In the genomic region with DNA sequence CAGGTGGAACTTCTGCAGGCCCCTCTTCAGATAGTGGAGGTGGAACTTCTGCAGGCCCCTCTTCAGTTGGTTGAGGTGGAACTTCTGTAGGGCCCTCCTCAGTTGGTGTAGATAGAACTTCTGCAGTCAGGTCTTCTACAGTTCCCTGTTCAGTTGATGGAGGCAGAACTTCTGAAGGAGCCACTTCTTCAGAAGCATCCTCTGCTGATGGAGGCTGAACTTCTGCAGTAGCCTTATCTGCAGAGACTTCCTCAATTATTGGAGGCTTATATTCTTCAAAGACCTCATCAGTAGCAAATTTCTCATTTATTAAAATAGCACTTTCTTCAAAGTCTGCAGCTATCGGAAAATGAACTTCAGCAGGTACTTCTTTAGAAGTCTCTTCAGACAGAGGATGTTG, we compare ENCODE assay signal across 28 mouse cellular contexts. TPM values are rescaled to one million over a fixed set of nuclear protein-coding genes. Genes with fewer than 3 reads are reported as not detected.
A peak's percentile ranks its signal among the peaks of the same experiment; 100 is the strongest.
DNase-seq lines count a peak whose midpoint lies in the region; TF ChIP-seq lines count a peak whose summit lies in the region.
"Had no signal": no experiment of that assay in that cellular context is flagged by ENCODE, and none has a peak within 500 bp of the region (broad histone marks: within the 10 kb centered on the region; RNA-seq: fewer than 3 reads in every experiment).

No protein-coding gene starts in this region.

- peak in 1 of 2 experiments; percentile 52; a peak in 2 of 4 replicates for TF ChIP-seq EP300 in MEL (IDR thresholded peaks at IDR 0.05; ENCODE audit: low read depth in 1 of 2, low read length in 2 of 2)

- peak overlapping the region; percentile 55 for H3K4me3 ChIP-seq in testis, adult 2 months (ENCODE audit: control insufficient read depth, low read depth, low read length)
- no peak overlapping the region for H3K4me3 ChIP-seq in MEL (ENCODE audit: control insufficient read depth in 1 of 2, insufficient read depth in 1 of 2, low read depth in 2 of 2, low read length in 2 of 2)

- no peaks in the 10 kb centered on the region for H3K36me3 ChIP-seq in testis, adult 2 months (ENCODE audit: control insufficient read depth, insufficient read depth, low read length)
- H3K36me3 ChIP-seq in MEL (ENCODE audit: control insufficient read depth in 1 of 2, insufficient read depth in 2 of 2, low read length in 2 of 2) = peaks cover 0 to 2% of the 10 kb centered on the region in 2 experiments; a peak in 1 of 4 replicates
- H3K36me3 ChIP-seq: G1E had no signal

- H3K9me3 ChIP-seq in MEL (replicated peaks; ENCODE audit: insufficient read depth, low read length) = no peaks in the 10 kb centered on the region
- H3K9me3 ChIP-seq: G1E had no signal

- no peaks in the 10 kb centered on the region for H3K27me3 ChIP-seq in testis, adult 2 months (ENCODE audit: control insufficient read depth, insufficient read depth, low read length)
- H3K27me3 ChIP-seq in MEL (ENCODE audit: control insufficient read depth in 1 of 2, insufficient read depth in 2 of 2, low read length in 2 of 2) = no peaks in the 10 kb centered on the region
- H3K27me3 ChIP-seq: CH12.LX, Patski had no signal

- TF ChIP-seq RAD21 in MEL (IDR thresholded peaks at IDR 0.05; ENCODE audit: low read depth, low read length) = no peak

- no peak for DNase-seq in testis, postnatal 14 days (ENCODE audit: low spot score)
- DNase-seq in MEL (ENCODE audit: low read depth, low spot score) = peak; percentile 78
- peak; percentile 7 for DNase-seq in MEL-GATA-1-ER (ENCODE audit: extremely low read depth, low read depth)
- DNase-seq in right cerebral cortex, postnatal 4 days = no peak
- no peak for DNase-seq in layer of hippocampus, adult 11-12 months (ENCODE audit: low spot score)
- DNase-seq: adrenal gland, adult 2 months; adrenal gland, adult 8-10 months; adrenal gland, postnatal 10 days; adrenal gland, postnatal 14 days; adrenal gland, postnatal 25 days; adrenal gland, postnatal 36 days; B cell, adult 2 months; cerebellum, adult 11 months; cerebellum, adult 11-12 months; cerebellum, adult 18-20 months; cerebellum, adult 2 months; cerebellum, adult 8-10 months had no signal

- no peak overlapping the region for H3K27ac ChIP-seq in testis, adult 2 months (ENCODE audit: control insufficient read depth, insufficient read depth, low read depth, low read length)
- no peak overlapping the region for H3K27ac ChIP-seq in MEL (ENCODE audit: control insufficient read depth, low read depth, low read length)

- TF ChIP-seq POLR2A in testis, adult 2 months (IDR thresholded peaks at IDR 0.05; ENCODE audit: control insufficient read depth, low read depth, low read length) = no peak
- no peak for TF ChIP-seq POLR2A in MEL (IDR thresholded peaks at IDR 0.05; ENCODE audit: control insufficient read depth in 1 of 2, insufficient read depth in 1 of 2, low read depth in 1 of 2, low read length in 2 of 2, poor library complexity in 1 of 2)

- H3K9ac ChIP-seq in MEL (ENCODE audit: control insufficient read depth, low read depth, low read length, poor library complexity, severe bottlenecking) = no peak overlapping the region

- TF ChIP-seq CTCF in testis, adult 2 months (IDR thresholded peaks at IDR 0.05; ENCODE audit: control insufficient read depth, insufficient read depth, insufficient replicate concordance, low read depth, low read length) = no peak
- no peak for TF ChIP-seq CTCF in MEL (IDR thresholded peaks at IDR 0.05 in 2 of 3, conservative IDR thresholded peaks at IDR 0.05 in 1 of 3; ENCODE audit: control insufficient read depth in 1 of 3, insufficient read depth in 1 of 3, low read depth in 2 of 3, low read length in 3 of 3, poor library complexity in 1 of 3, severe bottlenecking in 1 of 3)

- peaks cover 2% of the 10 kb centered on the region for H3K4me1 ChIP-seq in testis, adult 2 months (ENCODE audit: control insufficient read depth, insufficient read depth, low read length)
- peaks cover 3 to 5% of the 10 kb centered on the region in 2 experiments; a peak in 1 of 4 replicates for H3K4me1 ChIP-seq in MEL (ENCODE audit: control insufficient read depth in 1 of 2, insufficient read depth in 2 of 2, low read length in 2 of 2)

- H3K79me2 ChIP-seq in MEL (ENCODE audit: control insufficient read depth, insufficient read depth, low read length, poor library complexity) = no peaks in the 10 kb centered on the region

TF ChIP-seq in MEL, 35 proteins besides CTCF, POLR2A, EP300 and RAD21:
- TF ChIP-seq POLR2AphosphoS5 (IDR thresholded peaks at IDR 0.05; ENCODE audit: borderline replicate concordance, low read depth, low read length) (no peak), ZNF384 (IDR thresholded peaks at IDR 0.05; ENCODE audit: low read depth, low read length) (no peak), RCOR1 (IDR thresholded peaks at IDR 0.05; ENCODE audit: low read depth, low read length) (peak; percentile 33; the same call in 1 of the 2 replicates), GATA1 (IDR thresholded peaks at IDR 0.05; ENCODE audit: low read depth, low read length) (peak; percentile 66), CHD1 (IDR thresholded peaks at IDR 0.05; ENCODE audit: low read depth, low read length) (no peak), USF1 (IDR thresholded peaks at IDR 0.05; ENCODE audit: low read depth, low read length) (no peak)
TF ChIP-seq in MEL: peak in this region for 2.

RNA-seq across cellular contexts. Expression of gene Fscb, which starts 1.4 kb away (rescaled TPM):
- 55.7 and 61.6 TPM in 2 replicates for polyA plus RNA-seq in testis, adult 2 months (2012; rRNA removed)
- not detected in 2 replicates for total RNA-seq in MEL (2012; rRNA removed)
- polyA plus RNA-seq in MEL (2012; ENCODE audit: insufficient read depth in 1 of 2, insufficient read length in 2 of 2, low read depth in 1 of 2, low replicate concordance in 2 of 2, missing spikeins in 1 of 2) = not detected
- total RNA-seq: adrenal gland, adult 18-20 months; adrenal gland, adult 2 months; adrenal gland, adult 8-10 months; adrenal gland, postnatal 10 days; adrenal gland, postnatal 14 days; adrenal gland, postnatal 25 days; adrenal gland, postnatal 36 days; adrenal gland, postnatal 4 days; CH12.LX; ES-E14 had no signal
- polyA plus RNA-seq: activated CD4-positive, CD25-positive, alpha-beta regulatory T cell, adult 4 months; adrenal gland, adult 2 months; brain, embryonic 14.5 days; C2C12; CD4-positive, CD25-positive, alpha-beta regulatory T cell, adult 4 months; cerebellum, adult 2 months; G1E; Patski had no signal

Comparison
In these comparisons a context has a peak if more than half of its experiments do, and no peak if none do; other contexts are left out.
1. DNase-seq: peak in MEL (single experiment) and MEL-GATA-1-ER (single experiment); none in testis, postnatal 14 days (single experiment), right cerebral cortex, postnatal 4 days (single experiment) and layer of hippocampus, adult 11-12 months (single experiment).
2. RNA of gene Fscb, which starts 1.4 kb away (polyA plus RNA-seq): 55.7 to 61.6 TPM in testis, adult 2 months; not detected in MEL; every median in the first group is over 10 times any median in the second.